Mouse (Mus musculus) ES-E14 (cell line): ENCODE measurements around the gene Rph3a. TPM values are rescaled to one million over a fixed set of nuclear protein-coding genes. Genes with fewer than 3 reads are reported as not detected.

Experiments used
- DNase-seq: peaks from one replicate; pipeline ENCODE4 v3.0.0-alpha.2; 2013; ENCODE audit warnings: low read depth, low spot score
- H3K27ac ChIP-seq: 2 replicates; pipeline ENCODE4 v1.5.1; 2012; ENCODE audit warnings: low read depth, mild to moderate bottlenecking, low read length, moderate library complexity, mixed read lengths; ENCODE audit not compliant: poor library complexity, insufficient read depth, severe bottlenecking
- H3K36me3 ChIP-seq: 2 replicates; pipeline ENCODE4 v1.6.1; 2012; ENCODE audit warnings: mild to moderate bottlenecking, low read length, moderate library complexity, mixed read lengths; ENCODE audit not compliant: control insufficient read depth, poor library complexity, insufficient read depth, severe bottlenecking
- H3K4me1 ChIP-seq, 2 experiments: fragments of 150-350 bp in 1 of 2; sonication (generic) in 1 of 2; 2 replicates each; pipeline ENCODE4 v1.6.1; 2012; ENCODE audit warnings: low read length in 2 of 2, mild to moderate bottlenecking in 1 of 2, mixed read lengths in 1 of 2; ENCODE audit not compliant: control insufficient read depth in 2 of 2, insufficient read depth in 2 of 2, poor library complexity in 1 of 2
- H3K4me3 ChIP-seq, 2 experiments: fragments of 150-350 bp in 1 of 2; sonication (generic) in 1 of 2; 2 replicates each; pipeline ENCODE4 v1.5.1; 2012; ENCODE audit warnings: low read length in 2 of 2, low read depth in 1 of 2, mild to moderate bottlenecking in 1 of 2, mixed read lengths in 1 of 2; ENCODE audit not compliant: insufficient read depth in 1 of 2, poor library complexity in 1 of 2, severe bottlenecking in 1 of 2
- H3K9ac ChIP-seq: 2 replicates; pipeline ENCODE4 v1.6.1; 2012; ENCODE audit warnings: low read depth, mild to moderate bottlenecking, low read length, mixed read lengths; ENCODE audit not compliant: poor library complexity, insufficient read depth, severe bottlenecking
- H3K9me3 ChIP-seq: fragments of 150-350 bp; sonication (generic); 2 replicates; pipeline ENCODE4 v1.6.1; 2012; ENCODE audit warnings: low read depth, mild to moderate bottlenecking, low read length; ENCODE audit not compliant: control insufficient read depth, insufficient read depth
- CHD2 ChIP-seq: IDR thresholded peaks from 2 replicates; pipeline ENCODE4 v1.6.1; 2014; ENCODE audit warnings: mild to moderate bottlenecking, low read depth, low read length, inconsistent platforms
- HCFC1 ChIP-seq: IDR thresholded peaks from 2 replicates; pipeline ENCODE4 v1.6.1; 2012; ENCODE audit warnings: low read length, inconsistent platforms, borderline replicate concordance; ENCODE audit not compliant: insufficient read depth
- MAFK ChIP-seq: IDR thresholded peaks from 2 replicates; pipeline ENCODE4 v1.6.1; 2014; ENCODE audit warnings: mild to moderate bottlenecking, low read depth, low read length, inconsistent platforms; ENCODE audit not compliant: insufficient read depth
- ZC3H11A ChIP-seq: IDR thresholded peaks from 2 replicates; pipeline ENCODE4 v1.6.1; 2012; ENCODE audit warnings: low read depth, mild to moderate bottlenecking, inconsistent platforms, low read length, borderline replicate concordance
- ZNF384 ChIP-seq: IDR thresholded peaks from 2 replicates; pipeline ENCODE4 v1.6.1; 2012; ENCODE audit warnings: low read depth, low read length, inconsistent platforms
- in situ Hi-C, 2 experiments: fragments of 600-800 bp; cut with MboI; formaldehyde crosslinking; loops; one replicate each; pipeline ENCODE4 v1.15.1; 2025; ENCODE audit warnings: low sequenced_read_pairs in 2 of 2, inconsistent platforms in 1 of 2; ENCODE audit not compliant: unreplicated experiment in 2 of 2
- total RNA-seq: library from RNA; depleted of rRNA; stranded (reverse); fragments of 300-350 nt; gene quantifications from 2 replicates; pipeline ENCODE4 v1.2.3, GENCODE M21; 2012

The Rph3a gene
- total RNA-seq, 1 experiment = 0.09 TPM

GRCm38 (mm10) chr5:120952242-120952770 lies 57.6 kb downstream of the Rph3a start:
- H3K36me3 ChIP-seq = no peaks in the 10 kb centered on the region
- H3K4me1 ChIP-seq = peaks cover 0 to 5% of the 10 kb centered on the region in 2 experiments; a peak in 2 of 4 replicates
- no peak overlapping the region for H3K4me3 ChIP-seq
- no peak for TF ChIP-seq MAFK
- no peak for TF ChIP-seq ZC3H11A
- no peak for TF ChIP-seq HCFC1
- TF ChIP-seq CHD2 = no peak
- TF ChIP-seq ZNF384 = no peak
- no peaks in the 10 kb centered on the region for H3K9me3 ChIP-seq
- DNase-seq = no peak
- H3K27ac ChIP-seq = no peak overlapping the region
- no peak overlapping the region for H3K9ac ChIP-seq
- in situ Hi-C loops = no loop called here

- H3K36me3 ChIP-seq = no peaks in the 10 kb centered on the region
- no peaks in the 10 kb centered on the region for H3K9me3 ChIP-seq
- H3K27ac ChIP-seq = no peak overlapping the region
- H3K4me3 ChIP-seq = no peak overlapping the region
- TF ChIP-seq ZC3H11A (no peak), MAFK (no peak), HCFC1 (no peak), ZNF384 (no peak), CHD2 (no peak)
- H3K9ac ChIP-seq = no peak overlapping the region
- peaks cover 4 to 23% of the 10 kb centered on the region in 2 experiments; a peak in 2 of 4 replicates for H3K4me1 ChIP-seq
- no peak for DNase-seq
- in situ Hi-C loops = no loop called here
Observed at GRCm38 (mm10) chr5:120942076-120942475, 67.8 kb downstream of the Rph3a start.

- H3K27ac ChIP-seq = no peak overlapping the region
- peaks cover 0 to 7% of the 10 kb centered on the region in 2 experiments; a peak in 2 of 4 replicates for H3K4me1 ChIP-seq
- in situ Hi-C loops = no loop called here
- H3K9me3 ChIP-seq = no peaks in the 10 kb centered on the region
- H3K9ac ChIP-seq = no peak overlapping the region
- H3K4me3 ChIP-seq = peak overlapping the region; percentile 3 to 64; a peak in 2 of 4 replicates
- peak; percentile 23; the same call in 1 of the 2 replicates for TF ChIP-seq ZC3H11A
- no peak for TF ChIP-seq CHD2
- TF ChIP-seq HCFC1 = peak; percentile 41; the same call in 1 of the 2 replicates
- DNase-seq = peak; percentile 73
- H3K36me3 ChIP-seq = no peaks in the 10 kb centered on the region
Observed at GRCm38 (mm10) chr5:120938586-120938985, 71.3 kb downstream of the Rph3a start.

- in situ Hi-C loops = no loop called here
- Histone ChIP-seq H3K4me1 (peaks cover 0 to 7% of the 10 kb centered on the region in 2 experiments; a peak in 2 of 4 replicates), H3K4me3 (no peak overlapping the region), H3K9ac (no peak overlapping the region; the same call in 1 of the 2 replicates), H3K9me3 (no peaks in the 10 kb centered on the region), H3K36me3 (no peaks in the 10 kb centered on the region), H3K27ac (no peak overlapping the region)
- DNase-seq = no peak
- no peak for TF ChIP-seq HCFC1
- TF ChIP-seq MAFK = no peak
- no peak for TF ChIP-seq ZNF384
- no peak for TF ChIP-seq ZC3H11A
- TF ChIP-seq CHD2 = no peak
Observed at GRCm38 (mm10) chr5:120937841-120938240, 72.1 kb downstream of the Rph3a start.

GRCm38 (mm10) chr5:120933966-120934365 lies 75.9 kb downstream of the Rph3a start:
- no peak for DNase-seq
- Histone ChIP-seq H3K36me3 (no peaks in the 10 kb centered on the region), H3K27ac (no peak overlapping the region), H3K4me1 (peaks cover 0 to 7% of the 10 kb centered on the region in 2 experiments; a peak in 2 of 4 replicates), H3K4me3 (no peak overlapping the region), H3K9me3 (no peaks in the 10 kb centered on the region), H3K9ac (no peak overlapping the region)
- in situ Hi-C loops = no loop called here
- TF ChIP-seq MAFK (no peak), ZC3H11A (no peak), HCFC1 (no peak), ZNF384 (no peak), CHD2 (no peak)
